Mouse (Mus musculus) kidney, postnatal 25 days (tissue): ENCODE measurements around the gene Fxr2.

Source experiments
- DNase-seq, 2 experiments: peaks; one replicate each; pipeline ENCODE4 v3.0.0; 2021; ENCODE audit warnings: mixed read lengths in 2 of 2

The Fxr2 gene

DNA sequence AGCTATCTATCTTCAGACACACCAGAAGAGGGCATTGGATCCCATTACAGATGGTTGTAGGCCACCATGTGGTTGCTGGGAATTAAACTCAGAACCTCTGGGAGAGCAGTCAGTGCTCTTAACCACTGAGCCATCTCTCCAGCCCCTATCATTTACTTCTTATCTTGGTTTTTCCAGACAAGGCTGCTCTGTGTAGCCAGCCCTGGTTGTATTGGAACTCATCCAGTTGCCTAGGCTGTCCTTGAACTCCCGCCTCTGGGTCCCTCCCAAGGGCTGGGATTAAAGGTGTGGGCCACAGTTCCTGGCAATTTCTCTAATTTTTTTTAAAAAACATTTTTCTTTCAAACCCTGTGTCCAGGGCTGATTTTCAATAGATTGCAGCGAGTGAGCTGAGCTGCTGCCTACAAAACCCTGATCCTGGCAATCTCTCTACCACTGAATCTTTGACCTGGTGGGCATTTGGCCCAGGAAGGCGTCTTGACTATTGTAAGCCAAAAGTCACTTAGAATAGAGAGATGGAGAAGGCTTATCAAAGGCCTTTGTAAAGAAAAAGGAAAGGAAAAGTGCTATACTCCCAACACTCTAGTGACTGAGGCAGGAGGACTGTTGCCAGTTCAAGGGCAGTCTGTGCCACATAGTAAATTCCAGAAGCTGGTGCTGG lies 28.6 kb downstream of the Fxr2 start:
- DNase-seq: peak in 1 of 2 experiments; percentile 58

DNA sequence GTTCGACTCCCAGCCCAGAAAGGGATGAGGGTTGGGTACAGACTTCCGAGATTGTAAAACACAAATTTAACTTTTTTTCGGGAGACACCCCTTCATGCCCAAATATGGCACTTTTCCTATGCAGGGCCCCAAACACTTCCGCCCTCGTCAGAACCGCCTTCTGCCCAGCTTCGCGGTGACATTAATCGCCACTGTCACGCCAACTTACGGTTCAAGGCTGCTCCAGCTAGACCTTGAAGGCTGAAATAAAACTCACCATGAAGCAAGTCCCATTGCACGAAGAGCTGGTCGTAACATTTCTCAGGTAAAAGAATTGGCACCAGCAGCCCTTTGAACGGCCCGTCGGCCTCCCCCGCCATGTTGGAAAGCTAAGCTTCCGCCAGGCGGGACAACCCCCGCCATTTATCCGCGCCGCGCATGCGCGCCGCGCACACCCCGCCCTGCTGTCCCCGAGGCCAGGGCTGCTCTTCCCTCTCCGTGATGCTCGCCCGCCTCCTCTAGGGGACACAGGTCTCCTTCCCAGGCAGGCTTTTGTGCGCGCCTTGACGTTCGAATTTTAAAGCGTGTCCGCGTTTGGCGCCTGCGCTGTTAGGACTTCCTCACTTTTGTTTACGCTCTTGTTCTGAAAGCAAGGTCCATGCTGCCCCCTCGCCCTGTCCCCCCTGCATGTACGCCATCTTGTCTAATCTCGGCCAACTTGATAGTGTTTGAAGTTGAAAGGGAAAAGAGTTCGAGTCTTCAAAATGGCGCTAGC lies 29.6 kb downstream of the Fxr2 start, which contains the start of gene Mpdu1:
Gene Mpdu1, minus strand, starts transcription at position 430 of the 754 bp plus-strand sequence.
- DNase-seq: peak; percentile 94 to 98

DNA sequence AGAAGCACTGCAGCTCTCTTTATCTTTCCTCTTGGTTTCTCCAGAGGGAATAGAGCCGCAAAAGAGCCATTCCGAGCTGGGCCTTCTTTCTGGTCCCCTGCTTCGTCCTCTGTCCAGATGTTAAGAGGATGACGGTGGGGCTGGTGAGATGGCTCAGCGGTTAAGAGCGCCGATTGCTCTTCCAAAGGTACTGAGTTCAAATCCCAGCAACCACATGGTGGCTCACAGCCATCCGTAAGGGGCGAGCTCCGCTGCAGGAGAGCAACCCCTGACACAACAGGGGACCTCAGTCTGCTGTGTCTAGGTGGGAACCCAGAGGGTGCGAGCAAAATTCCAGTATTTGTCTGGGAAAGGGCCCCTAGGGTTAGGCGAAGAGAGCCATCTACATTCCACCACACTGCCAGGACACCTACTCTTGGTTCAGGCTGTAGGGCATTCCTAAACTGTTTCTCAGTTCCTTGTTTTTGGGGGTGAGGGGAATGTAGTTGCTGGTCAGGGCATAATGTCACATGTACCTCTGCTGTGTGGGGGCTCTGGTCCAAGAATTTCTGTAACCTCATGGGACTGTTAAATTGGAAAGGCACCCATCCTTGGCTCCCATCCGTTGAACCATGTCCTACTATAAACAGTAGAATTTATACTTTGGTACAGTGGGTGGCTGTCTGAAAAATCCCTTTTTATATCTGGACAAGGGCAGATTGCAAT lies 30.3 kb downstream of the Fxr2 start:
- DNase-seq: peak in 1 of 2 experiments; percentile 60

DNA sequence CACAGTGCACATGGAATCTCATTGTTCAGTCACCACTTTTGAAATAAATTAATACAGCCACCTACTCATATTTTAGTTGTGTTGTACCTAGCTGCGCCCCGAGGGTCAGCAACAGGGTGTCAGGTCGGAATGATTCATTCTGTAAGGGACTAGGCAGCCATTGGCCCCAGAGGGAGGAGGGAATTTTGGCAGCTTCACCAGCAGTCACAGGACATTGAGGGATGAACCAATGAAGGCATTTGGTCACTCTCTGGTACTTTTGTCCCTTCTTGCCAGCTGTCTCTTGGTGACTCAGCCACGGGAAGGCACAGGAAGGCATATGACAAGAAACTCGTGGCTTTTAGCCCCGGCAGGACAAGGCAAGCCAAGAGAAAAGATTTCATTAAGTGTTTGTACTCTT lies 31.0 kb downstream of the Fxr2 start:
- peak in 1 of 2 experiments; percentile 66 for DNase-seq

DNA sequence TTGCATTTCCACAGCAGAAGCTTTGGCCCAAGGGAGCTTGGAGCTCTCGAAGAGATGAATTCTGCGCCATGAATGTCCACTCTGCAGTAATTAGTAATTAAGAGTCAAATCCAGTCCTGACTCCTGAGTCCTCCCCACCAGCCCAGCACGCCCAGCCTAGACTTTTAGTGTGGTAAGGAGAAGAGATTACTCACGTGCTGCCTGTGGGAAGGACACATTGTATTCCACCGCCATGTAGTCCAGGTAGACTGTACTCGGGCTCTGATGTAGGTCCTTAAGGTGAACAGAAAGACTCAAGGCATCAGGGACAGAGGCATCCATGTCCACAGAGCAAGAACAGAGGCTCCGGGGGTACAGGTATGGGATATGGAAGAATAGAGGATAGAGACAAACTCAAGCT lies 32.1 kb downstream of the Fxr2 start:
- DNase-seq: peak in 1 of 2 experiments; percentile 33

DNA sequence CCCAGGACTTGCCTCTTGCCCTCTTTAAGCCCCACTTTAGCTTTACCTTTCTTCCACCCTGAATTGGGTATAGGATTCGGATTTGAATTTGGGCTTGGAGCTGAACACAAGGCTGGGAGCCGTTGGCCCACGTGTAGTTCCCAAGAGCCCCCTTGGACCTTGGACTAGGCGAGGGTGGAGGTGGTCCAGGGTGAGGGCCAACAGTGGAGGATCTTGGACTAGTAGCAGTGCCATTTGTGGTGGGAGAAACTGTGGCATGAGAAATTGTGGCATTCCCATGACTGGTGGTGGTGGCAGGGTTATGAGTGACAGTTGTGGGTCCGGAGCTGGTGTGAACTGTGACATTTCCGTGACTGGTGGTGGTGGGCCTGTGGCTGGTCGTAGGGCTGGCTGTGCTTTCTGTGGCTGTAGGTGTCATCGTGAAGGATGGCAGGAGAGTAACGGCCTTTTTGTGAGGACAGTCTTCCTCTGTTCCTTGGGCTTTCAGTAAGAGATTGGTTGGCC lies 32.7 kb downstream of the Fxr2 start:
- peak in 1 of 2 experiments; percentile 34 for DNase-seq

DNA sequence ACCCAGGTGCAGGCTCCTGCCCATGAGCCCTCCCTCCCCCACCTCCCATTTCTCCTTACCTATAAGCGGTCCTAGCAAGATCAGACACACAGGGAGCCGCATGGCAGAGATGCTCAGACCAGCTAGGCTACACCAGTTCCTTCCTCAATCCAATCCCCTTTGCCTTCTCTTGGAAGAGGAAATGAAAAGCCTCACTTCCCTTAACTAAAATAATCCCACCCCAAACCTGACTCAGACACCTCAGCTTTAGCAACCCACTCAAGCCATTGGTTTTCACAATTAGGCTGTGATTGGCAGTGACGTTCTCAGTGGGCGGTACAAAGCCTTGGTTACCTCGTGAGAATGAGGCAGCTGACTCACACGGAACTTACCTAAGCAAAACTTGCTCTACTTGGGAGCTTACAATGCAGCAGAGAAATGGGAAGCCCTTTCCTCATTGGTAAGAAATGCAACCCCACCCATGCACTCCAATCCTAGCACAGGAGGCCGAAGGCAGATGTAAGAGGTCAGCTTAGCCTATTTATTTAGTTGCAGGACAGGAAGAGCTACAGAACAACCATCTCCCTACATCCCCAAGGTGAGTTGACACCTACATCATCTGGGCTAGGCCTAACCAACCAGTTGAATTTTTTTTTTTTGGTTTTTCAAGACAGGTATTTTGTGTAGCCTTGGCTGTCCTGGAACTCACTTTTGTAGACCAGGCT lies 33.3 kb downstream of the Fxr2 start, which contains the start of gene Cd68:
Gene Cd68, minus strand, starts transcription at position 193 of the 704 bp plus-strand sequence.
- peak in 1 of 2 experiments; percentile 48 for DNase-seq

DNA sequence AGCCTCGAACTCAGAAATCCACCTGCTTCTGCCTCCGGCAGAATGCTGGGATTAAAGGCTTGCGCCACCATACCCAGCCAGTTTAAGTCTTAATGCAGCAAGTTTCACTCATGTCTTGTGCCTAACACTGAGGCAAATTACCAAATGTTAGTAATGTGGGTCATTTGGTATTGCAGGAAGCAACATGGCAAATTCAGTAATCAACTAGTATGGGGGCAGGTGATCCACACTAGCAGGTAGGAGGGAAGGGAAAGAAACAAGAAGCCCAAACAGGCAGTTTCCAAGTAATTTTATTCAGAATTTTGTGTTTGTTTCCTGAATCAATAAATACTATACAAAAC lies 33.8 kb downstream of the Fxr2 start:
- DNase-seq: no peak

DNA sequence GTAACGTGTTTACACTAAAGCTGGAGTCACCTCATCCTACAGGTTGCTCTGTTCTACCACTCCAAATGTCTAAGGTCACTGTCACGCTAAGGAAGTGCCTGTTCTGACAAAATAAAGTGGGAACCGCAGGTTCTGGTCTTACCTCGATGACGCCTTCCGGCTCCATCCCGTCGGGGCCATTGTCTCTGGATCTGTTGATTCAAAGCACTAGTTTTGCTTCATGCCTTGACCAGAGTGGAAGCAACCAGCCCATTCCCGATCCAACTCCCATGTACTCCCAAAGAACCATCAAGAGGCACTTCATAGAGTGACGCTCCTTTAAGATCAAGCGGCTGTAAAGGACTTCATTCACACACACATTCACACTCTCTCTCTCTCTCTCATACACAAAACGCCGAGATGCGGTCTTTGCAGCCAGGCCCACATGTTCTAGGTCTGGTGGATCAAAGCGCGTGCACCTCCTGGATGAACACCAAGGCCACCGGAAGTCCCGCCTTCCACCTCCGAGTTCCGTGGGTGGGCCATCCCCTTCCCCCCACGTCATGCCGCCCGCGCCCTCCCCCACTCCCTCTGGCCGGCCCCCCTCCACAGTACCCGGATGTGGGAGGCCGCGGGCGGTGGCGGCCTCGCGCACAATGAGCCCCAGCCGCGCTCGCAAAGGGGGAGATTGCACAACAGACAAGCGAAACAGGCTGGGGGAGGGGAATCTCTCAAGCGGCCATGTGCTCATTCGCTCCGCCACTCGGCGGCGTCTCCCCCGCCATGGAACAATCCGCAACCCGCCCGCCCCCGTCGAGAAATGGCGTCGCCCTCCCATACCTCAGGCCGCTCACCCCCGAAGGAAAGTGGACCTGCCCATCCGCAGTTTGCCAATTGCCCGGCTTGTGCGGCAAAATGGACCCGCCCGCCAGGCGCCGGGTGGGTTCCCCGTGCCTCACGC lies 38.3 kb downstream of the Fxr2 start:
- DNase-seq: peak; percentile 97

DNA sequence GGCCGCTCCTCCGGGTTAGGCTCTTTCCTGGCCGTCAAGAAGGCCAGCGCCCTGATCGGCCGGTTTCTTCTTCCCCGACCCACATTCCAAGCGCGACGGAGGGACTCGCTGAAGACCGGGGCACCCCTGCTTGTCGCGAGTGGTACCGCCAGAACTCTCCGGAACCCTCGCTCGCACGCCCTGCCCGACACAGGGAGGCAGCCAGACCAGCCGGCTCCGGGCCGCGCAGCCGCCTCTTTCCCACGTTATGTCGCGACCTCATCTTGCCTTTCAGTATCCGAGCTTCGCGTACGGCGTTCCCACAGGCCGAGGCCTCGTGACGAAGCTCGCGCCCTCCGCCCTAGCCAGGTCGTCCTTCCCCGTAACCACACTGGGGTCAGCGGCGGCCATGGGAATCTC lies 38.9 kb downstream of the Fxr2 start:
- DNase-seq: no peak

DNA sequence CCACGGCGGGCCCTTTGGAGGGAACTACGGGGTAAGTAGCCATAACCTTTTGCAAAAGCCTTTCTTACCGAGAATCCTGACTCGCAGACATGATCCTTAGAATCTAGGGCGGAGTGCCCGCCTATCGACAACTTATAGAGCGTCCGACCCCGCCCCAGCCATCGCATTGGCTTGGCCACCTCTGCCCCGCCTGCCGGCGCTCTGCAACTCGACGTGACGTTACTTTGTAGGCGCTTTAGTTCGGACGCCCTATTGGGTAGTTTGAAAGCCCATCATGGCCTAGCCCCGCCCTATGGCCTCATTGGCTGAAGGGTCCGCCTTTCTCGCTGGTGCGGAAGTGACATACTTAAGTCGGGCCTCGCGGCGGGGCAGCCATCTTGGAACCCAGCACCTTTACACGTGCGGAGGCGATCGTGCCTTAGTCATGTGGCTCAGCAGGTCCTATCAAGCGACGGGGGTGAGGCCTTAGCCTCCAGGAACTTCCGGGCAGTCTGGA lies 39.5 kb downstream of the Fxr2 start, which contains the start of gene Eif4a1:
Gene Eif4a1, minus strand, starts transcription at position 213 of the 496 bp plus-strand sequence.
- DNase-seq: peak; percentile 100

DNA sequence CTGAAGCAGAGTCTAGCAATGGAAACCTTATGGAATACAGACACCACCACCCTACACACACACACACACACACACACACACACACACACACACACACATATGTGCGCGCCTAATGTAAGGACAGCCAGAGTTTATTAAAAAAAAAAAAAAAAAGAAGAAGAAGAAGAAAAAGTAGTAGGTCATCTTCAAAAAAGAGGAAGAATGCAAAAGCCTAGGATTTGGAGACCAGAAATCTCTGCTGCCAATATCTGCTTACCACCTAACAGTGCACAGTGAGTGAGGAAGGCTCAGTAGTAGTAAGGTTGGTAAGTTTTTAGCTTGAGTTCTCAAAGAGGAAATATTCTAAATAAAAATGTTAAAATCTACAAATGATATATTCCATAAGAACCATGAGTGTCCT lies 46.4 kb downstream of the Fxr2 start:
- no peak for DNase-seq

DNA sequence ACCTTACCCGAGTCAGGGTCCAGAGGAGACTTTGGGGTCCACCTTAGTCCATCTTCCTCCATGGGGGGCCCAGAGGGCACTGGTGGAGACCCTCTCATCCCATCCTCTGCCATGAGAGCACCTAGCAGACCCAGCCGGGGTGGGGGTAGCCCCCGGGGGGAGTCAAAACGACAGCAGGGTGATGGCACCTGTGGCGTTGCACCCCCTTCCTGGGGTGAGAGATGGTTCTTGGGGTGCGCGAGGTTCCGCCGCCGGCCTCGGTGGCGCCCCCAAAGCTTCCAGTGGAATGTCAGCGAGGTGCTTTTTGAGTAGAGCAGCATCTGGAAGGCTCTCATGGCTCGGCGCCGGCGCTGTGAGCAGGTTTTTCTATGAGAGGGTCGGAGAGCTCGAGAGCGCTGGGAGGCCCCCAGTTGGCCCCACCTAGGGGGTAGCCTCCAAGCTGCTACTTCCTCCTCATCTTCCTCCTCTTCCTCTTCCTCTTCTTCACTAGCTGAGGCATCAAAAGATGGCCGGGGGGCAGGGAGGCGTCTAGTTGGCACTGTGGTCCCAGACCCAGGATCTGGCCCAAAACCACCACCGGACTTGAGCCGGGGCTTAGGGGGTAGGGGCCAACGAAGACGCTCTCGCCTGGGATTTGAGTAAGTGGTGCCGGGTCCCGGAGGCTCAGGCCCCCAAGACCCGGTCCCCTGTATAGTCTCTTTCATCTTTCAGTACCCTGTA lies 47.5 kb downstream of the Fxr2 start:
- DNase-seq: no peak

DNA sequence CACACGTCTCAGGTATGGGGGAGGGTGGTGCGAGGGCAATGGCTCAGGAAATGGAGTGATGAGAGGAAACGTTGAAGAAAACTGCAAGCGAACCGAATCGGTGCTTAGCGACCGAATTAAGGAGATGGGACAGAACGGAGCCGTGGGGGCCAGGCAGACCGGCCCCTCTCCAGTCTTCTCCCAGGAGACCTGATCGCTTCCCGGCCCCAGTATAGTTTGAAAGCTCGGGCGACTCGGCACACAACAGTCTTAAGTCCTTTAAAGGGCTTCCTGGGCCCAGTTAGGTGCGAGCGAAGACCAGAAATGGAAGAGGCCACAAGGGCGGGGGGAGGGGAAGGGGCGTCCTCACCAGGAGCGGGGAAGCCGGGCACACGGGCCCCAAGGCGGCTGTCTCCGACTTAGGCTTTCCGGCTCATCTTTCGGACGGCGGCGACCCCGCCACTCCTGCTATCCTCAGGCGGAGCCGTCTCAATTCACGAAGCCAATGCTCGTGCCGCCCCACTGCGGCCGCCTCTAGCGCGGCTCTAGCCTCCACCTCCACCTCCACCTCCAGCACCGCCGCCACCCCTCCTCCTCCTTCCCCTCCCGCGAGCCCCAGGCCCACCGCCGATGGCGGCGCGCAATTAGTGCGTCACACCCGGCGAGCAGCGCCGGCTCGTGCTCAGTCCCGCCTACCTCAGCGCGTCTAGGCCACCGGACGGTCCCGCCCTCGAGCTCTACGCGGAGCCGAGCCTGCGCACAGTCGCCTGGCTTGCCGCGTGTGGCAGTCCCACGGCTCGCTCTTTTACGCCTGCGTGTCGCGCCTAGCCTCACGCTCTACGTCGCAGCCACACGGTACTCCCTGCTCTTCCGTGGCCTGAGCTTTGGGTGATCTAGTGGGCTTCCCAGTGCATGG lies 48.8 kb downstream of the Fxr2 start, which contains the start of gene Senp3:
Gene Senp3, minus strand, starts transcription at position 771 of the 895 bp plus-strand sequence.
- peak; percentile 96 to 99 for DNase-seq

DNA sequence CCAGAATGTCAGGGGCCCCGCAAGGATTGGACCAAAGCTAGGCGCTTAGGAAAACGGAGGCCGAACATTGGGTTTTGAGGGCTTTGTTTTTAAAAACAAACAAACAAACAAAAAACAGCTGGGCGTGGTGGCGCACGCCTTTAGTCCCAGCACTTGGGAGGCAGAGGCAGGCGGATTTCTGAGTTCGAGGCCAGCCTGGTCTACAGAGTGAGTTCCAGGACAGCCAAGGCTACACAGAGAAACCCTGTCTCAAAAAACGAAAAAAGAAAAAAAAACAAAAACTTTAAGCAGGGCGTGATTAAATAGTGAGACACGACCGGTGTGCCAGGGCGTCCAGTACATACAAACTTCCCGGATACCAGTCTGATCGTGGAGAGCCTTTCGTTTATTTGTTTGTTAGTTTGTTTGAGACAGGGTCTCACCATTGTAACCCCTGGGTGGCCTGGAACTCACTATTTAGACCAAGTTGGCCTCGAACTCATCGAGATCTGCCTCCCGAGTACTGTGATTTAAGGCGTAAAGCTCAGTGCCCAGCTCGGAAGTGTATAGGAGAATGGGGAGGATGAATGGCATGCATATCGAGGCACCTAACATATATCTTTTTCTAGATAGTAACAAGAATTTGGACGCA lies 49.5 kb downstream of the Fxr2 start:
- DNase-seq: no peak

DNA sequence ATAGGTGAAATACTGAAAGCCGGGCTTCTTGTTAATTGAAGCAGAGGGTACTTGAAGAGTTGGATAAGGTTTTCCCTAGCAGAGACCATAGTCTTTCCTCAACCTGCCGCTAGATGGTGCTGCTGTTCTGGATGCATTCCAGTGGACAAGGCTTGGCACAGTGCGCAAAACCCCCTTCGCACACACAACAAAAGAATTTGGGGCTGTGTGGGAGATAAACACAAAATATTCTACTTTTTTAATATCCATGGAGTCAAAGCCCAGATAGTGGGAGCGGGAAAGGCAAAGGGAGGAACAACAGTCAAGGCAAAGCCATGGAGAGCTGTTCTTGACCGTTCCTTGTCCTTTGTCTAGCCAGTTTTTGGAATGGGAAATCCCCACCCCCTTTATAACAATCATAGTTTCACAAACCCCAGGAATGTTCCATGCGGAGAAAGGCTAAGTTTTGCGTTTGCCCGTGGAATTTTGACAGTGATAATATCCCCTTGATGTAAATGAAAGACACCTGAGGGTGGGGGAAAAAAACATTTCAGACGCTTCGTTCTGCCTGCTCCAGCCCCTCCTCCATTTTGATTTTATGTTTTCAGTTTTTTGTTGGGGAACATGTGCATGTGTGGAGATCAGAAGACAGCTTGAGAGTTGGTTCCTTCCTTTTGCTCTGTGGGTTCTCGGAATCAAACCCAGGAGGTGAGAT lies 50.2 kb downstream of the Fxr2 start:
- DNase-seq: peak; percentile 89 to 92

DNA sequence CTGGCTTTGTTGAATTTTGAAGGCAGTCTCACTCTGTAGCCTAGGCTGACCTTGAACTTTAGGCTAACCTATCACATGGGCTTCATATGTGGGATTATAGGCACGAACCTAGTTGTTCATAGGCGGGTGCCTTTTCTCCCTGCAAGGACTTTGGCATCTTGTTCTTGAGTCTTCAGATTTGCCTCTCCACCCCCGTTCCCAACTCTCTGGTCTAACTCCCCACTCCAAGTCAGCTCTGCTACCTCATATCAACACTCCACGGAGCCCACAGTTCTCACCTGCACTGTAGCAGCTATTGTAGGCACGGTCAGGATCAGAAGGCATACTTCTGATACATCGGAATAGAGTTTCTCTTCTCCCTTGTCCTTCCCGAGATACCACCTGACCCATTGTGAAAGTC lies 50.8 kb downstream of the Fxr2 start:
- no peak for DNase-seq

DNA sequence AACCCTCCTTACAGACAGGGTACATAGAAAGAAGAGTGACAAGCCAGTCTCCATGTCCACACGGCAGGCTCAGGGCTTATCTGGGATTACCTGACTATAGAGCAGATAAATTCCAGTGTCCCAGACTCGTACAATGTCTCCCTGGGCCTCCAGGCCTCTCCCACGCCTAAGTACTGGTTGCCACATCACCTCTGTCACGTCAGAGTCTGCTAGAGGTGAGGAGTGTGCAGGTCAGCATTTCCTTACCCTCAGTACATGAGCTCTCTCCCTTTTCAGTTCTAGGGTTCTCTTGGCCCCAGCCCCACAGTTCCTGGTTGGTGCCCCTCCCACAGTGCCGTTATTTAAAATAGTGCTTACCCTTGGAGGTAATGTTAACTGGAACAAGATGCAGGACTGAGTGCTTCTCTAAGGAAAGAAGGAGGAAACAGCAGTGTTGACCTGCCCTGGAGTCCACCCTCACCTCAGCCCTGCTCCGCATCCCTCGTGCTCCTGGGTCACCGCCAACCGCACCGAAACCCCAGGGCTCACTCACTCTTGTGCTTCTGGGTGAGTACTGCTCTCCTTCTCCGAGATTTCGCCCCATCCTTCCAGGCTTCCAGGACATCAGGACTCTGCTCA lies 51.4 kb downstream of the Fxr2 start:
- DNase-seq: no peak
